Mouse (Mus musculus): ENCODE results near the gene Acox3.

- no peak for TF ChIP-seq POLR2A (IDR thresholded peaks at IDR 0.05; ENCODE audit: extremely low read depth, insufficient read depth, low read length)
- no peak for TF ChIP-seq CTCF (IDR thresholded peaks at IDR 0.05; ENCODE audit: extremely low read depth, insufficient read depth, low read length)
These were observed 18.7 kb downstream of the Acox3 start for GRCm38 (mm10) chr5:35601526-35601925.
